Mouse (Mus musculus): ENCODE measurements around the gene Hdhd3. TPM values are rescaled to one million over a fixed set of nuclear protein-coding genes. Genes with fewer than 3 reads are reported as not detected.
A peak's percentile ranks its signal among the peaks of the same experiment; 100 is the strongest.
"Not testable (repeated sequence)": the region's sequence is repeated elsewhere in the genome, so short reads cannot be mapped to it uniquely, and the experiment has no call there.

Hdhd3 gene
- total RNA-seq, 2 experiments from 2014 or later, result 1.1 to 1.3 TPM

GRCm38 (mm10) chr4:62513998-62514506 lies 10.8 kb upstream of the Hdhd3 start:
- no peak for DNase-seq (ENCODE audit: low spot score)

- no peak for DNase-seq (ENCODE audit: low spot score)
Observed at GRCm38 (mm10) chr4:62509946-62510345, 6.7 kb upstream of the Hdhd3 start.

DNA sequence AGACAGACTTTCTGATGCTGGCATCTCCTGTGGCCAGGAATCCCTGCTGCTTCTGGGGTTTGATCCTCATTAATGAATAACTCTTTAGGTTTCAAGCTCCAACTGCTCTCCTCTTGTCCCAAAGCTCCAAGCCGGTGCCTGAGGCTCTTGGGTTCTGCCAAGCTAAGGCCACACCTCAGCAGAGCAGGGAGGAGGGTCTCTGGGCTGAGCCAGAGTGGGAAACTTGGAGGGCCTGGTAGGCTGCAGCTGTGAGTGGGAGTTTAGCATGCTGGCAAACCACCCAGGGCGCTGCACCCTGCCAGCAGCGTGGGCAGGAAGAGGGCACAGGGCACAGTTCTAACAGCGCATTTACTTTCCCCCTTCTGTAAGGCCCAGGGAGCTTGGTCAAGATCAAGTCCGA lies 5.6 kb upstream of the Hdhd3 start:
- DNase-seq (ENCODE audit: low spot score), result no peak

DNA sequence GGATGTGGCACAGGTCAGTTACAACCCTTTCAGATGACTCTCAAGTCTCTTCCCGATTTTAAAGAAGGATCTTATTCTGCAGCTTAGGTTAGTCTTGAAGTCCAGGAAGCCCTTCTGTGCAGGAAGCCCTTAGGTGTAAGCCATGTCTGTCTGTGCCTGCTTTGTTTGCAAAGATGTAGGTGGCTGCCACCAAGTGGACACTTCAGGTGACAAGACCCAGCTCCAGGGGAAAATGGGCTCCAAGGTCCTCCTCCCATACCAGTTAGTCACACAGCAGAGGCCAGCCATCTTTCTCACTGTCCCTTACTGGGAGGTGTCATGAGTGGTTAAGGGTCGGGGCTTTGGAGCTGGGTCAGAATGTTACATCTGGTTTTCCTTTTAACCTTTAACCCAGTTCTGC lies 3.5 kb upstream of the Hdhd3 start:
- peak; percentile 30 for DNase-seq (ENCODE audit: low spot score)

GRCm38 (mm10) chr4:62505991-62506390 lies 2.7 kb upstream of the Hdhd3 start:
- no peak for DNase-seq (ENCODE audit: low spot score)

GRCm38 (mm10) chr4:62502969-62503368 lies 298 bp downstream of the Hdhd3 start:
- DNase-seq (ENCODE audit: low spot score), result no peak

DNA sequence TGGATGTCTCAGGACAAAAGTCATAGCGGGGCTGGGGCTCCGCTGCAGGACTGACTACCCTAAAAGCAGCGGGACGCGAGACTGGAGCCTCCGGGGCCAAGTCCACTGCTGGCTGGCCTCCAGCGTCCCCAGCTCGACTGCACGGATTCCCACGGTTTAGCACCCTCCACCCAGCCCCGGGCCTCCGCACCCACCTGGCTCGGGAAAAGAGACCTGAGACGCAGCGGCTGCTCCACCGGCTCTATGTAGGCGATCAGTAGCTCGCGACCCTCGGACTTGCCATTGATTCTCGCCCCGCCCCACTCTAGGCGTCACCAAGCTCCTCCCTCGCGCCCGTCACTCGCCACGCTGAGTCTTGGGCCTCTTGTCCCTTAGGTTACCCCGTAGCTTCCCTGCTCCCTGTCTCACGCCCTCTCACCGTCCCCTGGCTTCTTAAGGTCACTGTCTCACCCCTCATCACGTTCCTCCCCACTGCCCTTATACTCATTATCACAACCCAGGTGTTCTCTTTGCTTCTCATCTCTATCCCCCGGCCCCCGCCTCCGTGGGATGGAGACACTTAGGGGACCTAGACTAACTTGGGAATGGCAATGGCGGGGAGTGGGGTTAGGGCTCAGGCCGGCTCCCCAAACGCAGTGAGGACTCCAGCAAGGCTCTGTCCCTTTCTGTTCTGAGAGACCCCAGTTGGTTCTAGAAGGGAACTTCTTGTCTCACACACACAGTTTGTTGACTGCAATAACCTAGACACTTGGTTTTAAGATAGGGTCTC lies 1.1 kb downstream of the Hdhd3 start:
- DNase-seq (ENCODE audit: low spot score), result peak; percentile 92

GRCm38 (mm10) chr4:62501534-62501933 lies 1.7 kb downstream of the Hdhd3 start:
- no peak for DNase-seq (ENCODE audit: low spot score)

- DNase-seq (ENCODE audit: low spot score), result no peak
Observed at GRCm38 (mm10) chr4:62500799-62501198, 2.5 kb downstream of the Hdhd3 start.

DNA sequence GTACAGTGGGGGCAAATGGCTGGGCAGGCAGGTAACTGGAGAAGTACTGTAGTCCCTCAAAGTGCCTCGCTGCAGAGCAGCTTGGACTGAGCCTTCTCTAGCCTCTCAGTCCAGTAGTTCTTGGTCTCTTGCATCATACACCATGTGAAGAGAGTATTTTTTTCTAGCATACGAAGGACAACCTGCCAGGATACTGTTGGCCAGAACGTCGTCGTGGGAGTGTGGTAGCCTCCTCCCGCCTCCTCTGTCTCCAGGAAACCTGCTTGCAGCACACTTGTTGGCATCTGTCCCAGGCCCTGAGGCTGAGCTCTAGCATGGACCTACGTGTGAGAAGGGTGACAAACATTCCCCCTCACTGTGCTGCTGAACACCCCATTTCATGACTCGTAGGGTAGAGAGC lies 6.5 kb downstream of the Hdhd3 start:
- peak; percentile 38 for DNase-seq (ENCODE audit: low spot score)

DNA sequence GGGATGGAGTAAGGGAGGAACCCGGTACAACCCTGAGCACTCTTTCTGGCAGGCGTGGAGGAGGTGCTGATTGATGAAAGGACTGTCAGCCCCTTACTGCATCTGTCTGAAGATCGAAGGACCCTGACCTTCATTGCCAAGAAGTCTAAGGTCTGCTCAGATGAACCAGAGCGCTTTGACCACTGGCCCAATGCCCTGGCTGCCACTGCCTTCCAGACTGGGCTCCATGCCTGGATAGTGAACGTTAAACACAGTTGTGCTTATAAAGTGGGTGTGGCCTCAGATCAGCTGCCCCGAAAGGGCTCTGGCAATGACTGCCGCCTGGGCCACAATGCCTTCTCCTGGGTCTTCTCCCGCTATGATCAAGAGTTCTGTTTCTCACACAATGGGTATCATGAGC lies 7.3 kb downstream of the Hdhd3 start:
- peak; percentile 60 for DNase-seq (ENCODE audit: low spot score)

DNA sequence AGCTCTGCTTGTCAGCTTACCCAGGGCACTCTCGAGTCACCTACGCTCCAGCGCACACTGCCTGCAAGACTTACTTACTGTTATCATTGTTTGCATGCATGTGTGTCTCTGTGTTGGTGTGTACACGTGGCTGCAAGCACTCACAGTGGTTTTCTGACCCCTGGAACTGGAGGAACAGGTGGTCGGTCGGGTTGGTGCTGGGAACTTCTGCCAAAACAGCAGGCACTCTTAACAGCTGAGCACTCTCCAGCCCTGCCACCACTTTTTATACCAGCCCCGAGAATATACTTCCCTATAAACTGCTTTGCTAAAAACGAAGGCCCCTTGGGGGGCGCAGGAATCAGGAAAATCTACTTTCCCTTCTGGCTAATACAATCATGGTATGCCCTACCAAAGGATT lies 9.0 kb downstream of the Hdhd3 start:
- DNase-seq (ENCODE audit: low spot score), result no peak

DNA sequence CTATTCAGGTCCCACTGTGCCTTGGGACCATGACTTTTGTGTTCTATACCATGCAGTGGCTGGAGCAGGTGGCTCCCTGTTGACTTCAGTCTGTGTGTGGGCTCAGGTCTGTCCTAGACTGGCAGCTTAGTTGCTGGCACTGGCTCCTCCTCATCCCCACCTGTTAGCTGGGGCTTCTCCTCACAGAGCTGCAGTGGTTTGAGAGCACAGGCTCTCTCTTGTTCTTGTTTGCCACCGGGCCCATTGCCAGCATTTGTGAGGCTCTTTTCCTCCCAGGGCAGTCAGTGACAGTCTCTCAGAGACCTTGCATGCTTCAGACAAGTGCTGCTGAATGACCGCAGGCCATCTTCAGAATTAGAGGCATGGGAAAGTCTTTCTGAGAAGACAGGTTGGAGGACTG lies 10.6 kb downstream of the Hdhd3 start:
- DNase-seq (ENCODE audit: low spot score), result no peak

- DNase-seq (ENCODE audit: low spot score), result no peak
Observed at GRCm38 (mm10) chr4:62487914-62488313, 15.4 kb downstream of the Hdhd3 start.

- no peak for DNase-seq (ENCODE audit: low spot score)
Observed at GRCm38 (mm10) chr4:62487172-62487571, 16.1 kb downstream of the Hdhd3 start.

DNA sequence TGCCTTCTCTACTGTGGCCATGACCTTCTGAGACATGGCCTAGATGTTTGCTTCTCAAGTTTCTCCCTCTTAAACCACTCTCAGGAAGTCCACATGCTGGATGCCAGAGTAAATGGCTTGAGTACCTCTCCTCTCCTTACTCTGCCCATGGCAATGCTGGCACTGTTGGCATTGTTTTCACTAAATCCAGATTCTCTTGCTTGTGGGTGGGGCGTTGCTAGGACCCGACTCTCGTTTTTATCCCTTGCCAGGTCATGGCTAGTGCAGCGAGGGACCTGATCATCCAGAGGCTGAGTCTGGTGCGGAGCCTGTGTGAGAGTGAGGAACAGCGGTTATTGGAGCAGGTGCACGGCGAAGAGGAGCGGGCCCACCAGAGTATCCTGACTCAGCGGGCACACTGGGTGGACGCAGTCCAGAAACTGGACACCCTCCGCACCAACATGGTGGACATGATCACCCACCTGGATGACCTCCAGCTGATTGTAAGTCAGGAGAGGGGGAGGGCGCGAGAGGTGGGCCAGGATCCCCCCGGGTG lies 17.0 kb downstream of the Hdhd3 start:
- DNase-seq (ENCODE audit: low spot score), result no peak

GRCm38 (mm10) chr4:62485450-62486161 lies 17.7 kb downstream of the Hdhd3 start:
- no peak for DNase-seq (ENCODE audit: low spot score)

DNA sequence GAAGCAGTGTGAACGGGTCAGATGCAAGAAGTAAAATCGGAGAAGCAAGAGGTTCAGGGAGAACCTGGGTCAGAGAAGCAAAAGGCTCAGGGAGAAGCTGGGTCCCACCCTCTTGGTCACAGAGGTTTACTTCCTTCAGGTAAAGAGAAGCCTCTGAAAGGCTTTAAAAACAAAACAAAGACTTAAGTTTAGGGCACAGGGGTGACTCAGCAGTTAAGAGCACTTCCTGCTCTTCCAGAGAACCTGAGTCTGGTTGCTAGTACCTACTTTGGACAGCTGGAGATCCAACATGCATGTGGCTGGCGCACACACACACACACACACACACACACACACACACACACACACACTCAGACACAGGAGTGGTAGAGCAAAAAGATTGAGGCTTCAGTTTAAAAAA lies 18.3 kb downstream of the Hdhd3 start:
- no peak for DNase-seq (ENCODE audit: low spot score)

- no peak for DNase-seq (ENCODE audit: low spot score)
Observed at GRCm38 (mm10) chr4:62480709-62481605, 22.3 kb downstream of the Hdhd3 start.

DNA sequence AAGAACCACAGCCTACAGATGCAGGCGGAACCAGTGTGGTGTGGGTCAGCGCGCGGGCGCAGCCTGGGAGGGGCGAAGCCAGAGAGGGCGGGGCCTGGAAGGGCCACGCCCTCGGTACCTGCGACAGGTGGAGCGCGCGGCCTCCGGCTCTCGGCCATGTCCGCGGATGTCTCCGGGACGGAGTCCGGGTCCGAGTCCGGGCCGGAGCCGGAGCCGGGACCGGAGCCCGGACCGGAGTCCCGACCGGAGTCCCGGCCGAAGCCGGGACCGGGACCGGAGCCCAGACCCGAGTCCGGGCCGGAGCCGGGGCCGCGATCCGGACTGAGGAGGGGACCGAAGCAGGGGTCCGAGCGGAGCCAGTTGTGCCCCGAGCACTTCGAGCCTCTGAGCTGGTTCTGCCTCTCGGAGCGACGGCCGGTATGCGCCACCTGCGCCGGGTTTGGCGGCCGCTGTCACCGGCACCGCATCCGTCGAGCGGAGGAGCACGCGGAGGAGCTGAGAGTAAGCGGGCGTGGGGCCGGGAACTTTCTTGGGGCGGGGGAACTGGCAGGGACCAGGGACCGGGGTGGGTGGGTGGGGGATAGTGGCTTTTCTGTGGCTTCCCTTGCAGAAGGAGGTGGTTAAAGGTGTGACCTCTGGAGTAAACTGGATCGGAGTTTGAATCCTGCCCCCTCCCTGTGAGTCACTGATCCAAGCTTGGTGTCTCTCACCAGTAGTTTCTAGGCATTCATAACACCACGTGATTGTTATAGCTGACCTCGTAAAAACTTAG lies 23.1 kb downstream of the Hdhd3 start, which contains the start of gene Bspry:
Bspry (plus strand) TSS at position 117 of the 772 bp plus-strand sequence.
- no peak for DNase-seq (ENCODE audit: low spot score)

- not testable (repeated sequence) for DNase-seq (ENCODE audit: low spot score)
Observed at GRCm38 (mm10) chr4:62479593-62479936, 23.7 kb downstream of the Hdhd3 start.
